ENCODE assay signal across 28 mouse cellular contexts in genomic region chr14:117245631-117246030, GRCm38 (mm10).
"Had no signal": no experiment of that assay in that cellular context is flagged by ENCODE, and none has a peak within 500 bp of the region (broad histone marks: within the 10 kb centered on the region; RNA-seq: fewer than 3 reads in every experiment).

No protein-coding gene starts in this region.

- H3K27ac ChIP-seq: embryonic facial prominence, embryonic 10.5 days; embryonic facial prominence, embryonic 12.5 days; embryonic facial prominence, embryonic 13.5 days; embryonic facial prominence, embryonic 15.5 days; forebrain, embryonic 10.5 days; forebrain, embryonic 12.5 days; forebrain, embryonic 13.5 days; forebrain, embryonic 15.5 days; gastrocnemius, adult 2 months; heart, adult 2 months had no signal

- H3K4me2 ChIP-seq: embryonic facial prominence, embryonic 12.5 days; embryonic facial prominence, embryonic 13.5 days; embryonic facial prominence, embryonic 15.5 days; forebrain, embryonic 12.5 days; forebrain, embryonic 13.5 days; forebrain, embryonic 15.5 days had no signal

- ATAC-seq: forebrain, embryonic 13.5 days; forebrain, embryonic 14.5 days; forebrain, embryonic 15.5 days; forebrain, embryonic 16.5 days; forebrain, postnatal 0 days had no signal

- DNase-seq: cerebellum, adult 18-20 months; cerebellum, adult 2 months; cerebellum, adult 8-10 months; cerebellum, adult 9-10 months; cerebellum, adult 9-11 months; cerebellum, postnatal 10 days; cerebellum, postnatal 14 days; cerebellum, postnatal 25 days; cerebellum, postnatal 36 days; embryo, embryonic 11 days; forebrain, postnatal 0 days; gastrocnemius, adult 2 months; gastrocnemius, postnatal 10 days; gastrocnemius, postnatal 14 days; gastrocnemius, postnatal 25 days; gastrocnemius, postnatal 36 days; heart, adult 2 months had no signal

- H3K9me3 ChIP-seq: embryonic facial prominence, embryonic 10.5 days; embryonic facial prominence, embryonic 12.5 days; embryonic facial prominence, embryonic 13.5 days; embryonic facial prominence, embryonic 15.5 days; forebrain, embryonic 10.5 days; forebrain, embryonic 12.5 days; forebrain, embryonic 13.5 days; forebrain, embryonic 15.5 days had no signal

- H3K9ac ChIP-seq: embryonic facial prominence, embryonic 12.5 days; embryonic facial prominence, embryonic 13.5 days; embryonic facial prominence, embryonic 15.5 days; forebrain, embryonic 12.5 days; forebrain, embryonic 13.5 days; forebrain, embryonic 15.5 days; forebrain, postnatal 0 days had no signal

- H3K4me1 ChIP-seq: embryonic facial prominence, embryonic 10.5 days; embryonic facial prominence, embryonic 12.5 days; embryonic facial prominence, embryonic 15.5 days; forebrain, embryonic 10.5 days; forebrain, embryonic 12.5 days; forebrain, embryonic 15.5 days had no signal

- H3K36me3 ChIP-seq: embryonic facial prominence, embryonic 10.5 days; embryonic facial prominence, embryonic 12.5 days; embryonic facial prominence, embryonic 13.5 days; embryonic facial prominence, embryonic 15.5 days; forebrain, embryonic 10.5 days; forebrain, embryonic 12.5 days; forebrain, embryonic 15.5 days had no signal

- H3K27me3 ChIP-seq: embryonic facial prominence, embryonic 12.5 days; embryonic facial prominence, embryonic 13.5 days; embryonic facial prominence, embryonic 15.5 days; forebrain, embryonic 12.5 days; forebrain, embryonic 13.5 days; forebrain, embryonic 15.5 days had no signal

- H3K4me3 ChIP-seq: embryonic facial prominence, embryonic 10.5 days; embryonic facial prominence, embryonic 12.5 days; embryonic facial prominence, embryonic 13.5 days; embryonic facial prominence, embryonic 15.5 days; erythroblast, embryonic 14.5 days; forebrain, embryonic 10.5 days; forebrain, embryonic 12.5 days; forebrain, embryonic 13.5 days; forebrain, embryonic 15.5 days; gastrocnemius, adult 2 months; heart, adult 2 months had no signal
